In genomic region chr4:107460468-107460867, GRCm38 (mm10) we compare ENCODE assay signal across 15 mouse cellular contexts.
"Had no signal": no experiment of that assay in that cellular context is flagged by ENCODE, and none has a peak within 500 bp of the region (broad histone marks: within the 10 kb centered on the region; RNA-seq: fewer than 3 reads in every experiment).

No protein-coding gene starts in this region.

- DNase-seq: kidney, adult 9 months; kidney, postnatal 36 days; lung, adult 2 months; lung, postnatal 36 days; midbrain, embryonic 14.5 days; right cerebral cortex, adult 18-20 months; right cerebral cortex, postnatal 25 days had no signal

- H3K4me2 ChIP-seq: liver, embryonic 11.5 days; liver, embryonic 15.5 days; neural tube, embryonic 15.5 days had no signal

- H3K9me3 ChIP-seq: liver, embryonic 15.5 days; midbrain, embryonic 10.5 days; neural tube, embryonic 15.5 days had no signal

- H3K36me3 ChIP-seq: liver, embryonic 15.5 days; midbrain, embryonic 10.5 days; neural tube, embryonic 15.5 days had no signal

- H3K4me3 ChIP-seq: layer of hippocampus, adult 2 months; liver, embryonic 15.5 days; midbrain, embryonic 10.5 days; myocyte; neural tube, embryonic 15.5 days had no signal

- ATAC-seq: lung, postnatal 0 days had no signal

- H3K9ac ChIP-seq: liver, embryonic 15.5 days; neural tube, embryonic 15.5 days had no signal

- H3K27ac ChIP-seq: kidney, postnatal 0 days; layer of hippocampus, adult 2 months; liver, embryonic 15.5 days; midbrain, embryonic 10.5 days; neural tube, embryonic 15.5 days had no signal
